Mouse (Mus musculus) spleen, adult 18-20 months (tissue): Measurements from ENCODE around the gene Esyt1.

ENCODE experiments used
- DNase-seq, 2 experiments: peaks; one replicate each; pipeline ENCODE4 v3.0.0; 2022; ENCODE audit warnings: mixed read lengths in 2 of 2

Gene Esyt1

DNA sequence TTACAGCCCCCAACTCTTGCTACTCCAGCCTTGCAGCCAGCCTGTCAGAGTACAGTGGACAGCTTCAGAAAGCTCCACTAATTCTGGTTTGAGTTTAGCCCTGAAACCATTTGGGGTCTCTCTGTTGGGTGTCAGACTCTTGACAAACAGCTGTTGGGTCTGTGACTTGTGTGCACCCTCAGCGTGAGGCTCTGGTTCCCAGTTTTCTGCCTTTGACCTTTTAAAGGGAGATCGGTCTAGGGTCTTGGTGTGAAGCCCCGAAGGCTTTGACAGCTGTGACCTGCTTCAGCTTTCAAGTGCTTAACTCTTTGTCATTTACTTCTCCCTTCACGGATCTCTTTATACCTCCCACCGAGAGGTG lies 65.4 kb downstream of the Esyt1 start:
- no peak for DNase-seq
